Mouse (Mus musculus) forebrain, embryonic 10.5 days (tissue): Measurements from ENCODE around the gene S100z. TPM values are rescaled to one million over a fixed set of nuclear protein-coding genes. Genes with fewer than 3 reads are reported as not detected.
A peak's percentile ranks its signal among the peaks of the same experiment; 100 is the strongest.

Experiments
- DNase-seq: peaks from one replicate; pipeline ENCODE4 v3.0.0-alpha.2; 2017; ENCODE audit warnings: low spot score; ENCODE audit errors: extremely low spot score
- H3K27ac ChIP-seq: fragments of 300-500 bp; sonication (generic); 2 replicates; pipeline ENCODE4 v1.5.1; 2016; ENCODE audit warnings: mild to moderate bottlenecking
- H3K27me3 ChIP-seq: fragments of 300-500 bp; sonication (generic); 2 replicates; pipeline ENCODE4 v1.6.1; 2016; ENCODE audit warnings: mild to moderate bottlenecking; ENCODE audit not compliant: poor library complexity, severe bottlenecking
- H3K36me3 ChIP-seq: fragments of 300-500 bp; sonication (generic); replicated peaks from 2 replicates; pipeline ENCODE4 v1.6.1; 2016; ENCODE audit warnings: mild to moderate bottlenecking, moderate library complexity
- H3K4me1 ChIP-seq: fragments of 300-500 bp; sonication (generic); 2 replicates; pipeline ENCODE4 v1.6.1; 2016
- H3K4me3 ChIP-seq: fragments of 300-500 bp; sonication (generic); 2 replicates; pipeline ENCODE4 v1.5.1; 2016; ENCODE audit warnings: mild to moderate bottlenecking, moderate library complexity
- H3K9me3 ChIP-seq: fragments of 300-500 bp; sonication (generic); 2 replicates; pipeline ENCODE4 v1.6.1; 2016; ENCODE audit warnings: mild to moderate bottlenecking, moderate library complexity
- WGBS: fragments of 180-500 bp; shearing (Covaris S2); methylation state at CpG from one replicate; pipeline ENCODE4 v1.1.7; 2016; 5-methylcytosine and 5-hydroxymethylcytosine counted together
- polyA plus RNA-seq: library from polyadenylated mRNA; unstranded; fragments of >200 nt; fragmentation: Nextera tagmentation; extraction: Ambion mirVana; gene quantifications from 2 replicates; pipeline ENCODE4 v1.2.1, GENCODE M21; 2016

The S100z gene
- polyA plus RNA-seq, 1 experiment from 2014 or later = not detected

DNA sequence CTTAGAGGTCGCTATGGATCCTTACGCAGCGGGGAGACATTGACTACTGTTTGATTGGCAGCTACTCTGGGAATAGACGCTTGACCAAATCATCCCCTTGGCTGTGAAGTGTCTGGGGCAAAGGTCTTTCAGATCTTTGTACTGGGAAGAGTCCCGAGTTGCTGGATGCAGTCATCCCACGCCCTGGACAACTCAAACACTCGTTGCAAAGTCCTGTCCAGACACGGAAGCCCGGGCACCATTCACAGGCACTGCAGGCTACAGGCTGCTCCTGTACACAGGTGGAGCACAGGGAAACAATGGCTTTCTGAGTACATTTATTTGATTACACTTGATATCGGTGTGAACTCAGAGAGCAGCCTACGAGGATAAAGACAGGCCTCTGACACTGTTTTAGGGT, 12.8 kb upstream of the S100z start:
- no peak for DNase-seq
- H3K27me3 ChIP-seq = 0 out of 2 replicates have a peak, but pooled peaks cover 5% of the 10 kb centered on the region
- 80% methylated on average over 11 of the region's 11 CpGs for WGBS
- no peak overlapping the region for H3K4me3 ChIP-seq
- H3K9me3 ChIP-seq = no peaks in the 10 kb centered on the region
- H3K36me3 ChIP-seq = no peaks in the 10 kb centered on the region
- H3K27ac ChIP-seq = no peak overlapping the region
- no peaks in the 10 kb centered on the region for H3K4me1 ChIP-seq

DNA sequence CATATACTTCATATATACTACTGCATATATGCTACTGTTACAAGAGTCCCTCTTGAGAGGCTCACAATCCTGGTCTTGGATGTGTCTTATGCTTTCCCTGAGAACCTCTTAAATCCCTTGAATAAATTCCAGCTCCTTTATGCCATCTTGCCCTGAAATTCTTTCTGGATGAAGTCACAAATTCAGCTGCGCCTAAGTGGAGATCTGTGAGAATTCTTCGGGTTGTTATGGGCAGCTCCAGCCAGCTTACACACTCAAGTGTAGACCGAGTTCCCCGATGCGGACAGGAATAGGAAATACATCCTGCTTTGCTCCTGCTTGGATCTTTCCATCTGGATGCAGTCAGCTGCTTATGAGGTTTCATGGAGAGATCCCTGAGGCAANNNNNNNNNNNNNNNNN, 6.1 kb upstream of the S100z start:
- H3K27ac ChIP-seq = no peak overlapping the region
- 62% methylated on average over 5 of the region's 5 CpGs for WGBS

DNA sequence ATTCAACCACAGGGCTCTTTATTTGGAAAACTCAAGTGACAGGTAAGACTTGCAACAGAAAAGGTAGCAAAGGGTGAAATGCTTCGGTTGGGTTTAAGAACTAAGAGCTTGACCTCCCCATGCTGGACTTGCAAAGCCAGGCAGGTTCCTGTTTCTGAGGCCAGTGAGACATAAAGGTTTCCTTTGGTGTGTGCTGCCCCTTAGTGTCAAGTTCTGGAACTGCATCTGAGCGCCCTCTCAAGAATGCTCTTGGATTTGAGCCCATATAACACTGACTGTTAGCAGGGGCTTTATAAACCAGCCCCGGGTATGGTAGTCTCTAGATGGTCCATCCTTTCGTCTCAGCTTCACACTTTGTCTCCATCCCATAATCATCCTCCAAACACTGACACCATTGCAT, 2.9 kb upstream of the S100z start:
- H3K9me3 ChIP-seq = no peaks in the 10 kb centered on the region
- no peak overlapping the region for H3K27ac ChIP-seq
- DNase-seq = peak; percentile 77
- 0 out of 2 replicates have a peak, but pooled peaks cover 6% of the 10 kb centered on the region for H3K4me1 ChIP-seq
- 26% methylated on average over 4 of the region's 4 CpGs for WGBS
- no peaks in the 10 kb centered on the region for H3K36me3 ChIP-seq
- no peak overlapping the region for H3K4me3 ChIP-seq
- no peaks in the 10 kb centered on the region for H3K27me3 ChIP-seq

More for the DNA sequence above, 6.1 kb upstream of the S100z start:
- H3K36me3 ChIP-seq = no peaks in the 10 kb centered on the region
- H3K4me1 ChIP-seq = 0 out of 2 replicates have a peak, but pooled peaks cover 6% of the 10 kb centered on the region
- H3K27me3 ChIP-seq = no peaks in the 10 kb centered on the region
- H3K9me3 ChIP-seq = no peaks in the 10 kb centered on the region
- no peak overlapping the region for H3K4me3 ChIP-seq
- DNase-seq = no peak

DNA sequence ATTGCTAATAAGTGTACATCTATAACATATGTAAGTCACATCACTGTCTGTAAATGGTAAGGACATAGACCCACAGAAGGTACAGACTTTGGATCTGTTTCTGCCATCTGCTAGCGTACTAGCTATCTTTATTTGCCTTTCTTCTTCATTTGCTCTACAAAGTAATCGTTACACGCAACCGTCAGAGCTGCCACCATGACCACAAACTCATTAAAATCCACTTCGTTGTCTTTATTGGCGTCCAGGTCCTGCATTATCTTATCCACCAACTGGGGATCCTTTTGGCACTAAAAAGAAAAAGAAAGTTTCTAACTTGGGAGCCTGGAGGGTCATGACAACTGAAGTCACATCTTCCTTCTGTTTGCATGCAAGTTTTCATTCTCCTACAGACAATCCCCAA, 1.3 kb downstream of the S100z start:
- WGBS = 91% methylated on average over 6 of the region's 6 CpGs
- Histone ChIP-seq H3K4me3 (no peak overlapping the region), H3K36me3 (no peaks in the 10 kb centered on the region), H3K27ac (no peak overlapping the region), H3K4me1 (no peaks in the 10 kb centered on the region), H3K27me3 (no peaks in the 10 kb centered on the region), H3K9me3 (0 out of 2 replicates have a peak, but pooled peaks cover 2% of the 10 kb centered on the region)
- no peak for DNase-seq

DNA sequence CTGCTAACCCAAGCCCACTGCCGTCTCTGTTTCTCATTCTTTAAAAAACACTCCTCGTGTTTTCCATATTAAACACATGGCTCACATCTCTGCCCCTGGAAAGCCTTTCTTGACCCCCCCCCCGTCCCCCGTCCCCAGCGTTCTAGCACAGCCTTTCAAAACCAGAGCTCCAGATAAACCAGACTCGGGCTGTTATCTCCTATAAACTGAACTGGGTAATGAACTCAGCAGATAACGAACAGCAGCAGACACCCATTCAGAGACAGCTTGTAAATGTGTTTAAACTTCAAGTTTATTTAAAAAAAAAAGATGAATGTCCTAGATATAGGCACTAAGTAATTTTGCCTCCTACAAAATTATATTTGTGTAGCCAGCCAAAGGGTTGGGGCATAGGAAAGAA, 3.4 kb downstream of the S100z start:
- no peak overlapping the region for H3K4me3 ChIP-seq
- no peaks in the 10 kb centered on the region for H3K36me3 ChIP-seq
- 86% methylated on average over 7 of the region's 7 CpGs for WGBS
- no peak for DNase-seq
- H3K9me3 ChIP-seq = 0 out of 2 replicates have a peak, but pooled peaks cover 3% of the 10 kb centered on the region
- H3K27me3 ChIP-seq = no peaks in the 10 kb centered on the region
- H3K27ac ChIP-seq = no peak overlapping the region
- H3K4me1 ChIP-seq = no peaks in the 10 kb centered on the region

DNA sequence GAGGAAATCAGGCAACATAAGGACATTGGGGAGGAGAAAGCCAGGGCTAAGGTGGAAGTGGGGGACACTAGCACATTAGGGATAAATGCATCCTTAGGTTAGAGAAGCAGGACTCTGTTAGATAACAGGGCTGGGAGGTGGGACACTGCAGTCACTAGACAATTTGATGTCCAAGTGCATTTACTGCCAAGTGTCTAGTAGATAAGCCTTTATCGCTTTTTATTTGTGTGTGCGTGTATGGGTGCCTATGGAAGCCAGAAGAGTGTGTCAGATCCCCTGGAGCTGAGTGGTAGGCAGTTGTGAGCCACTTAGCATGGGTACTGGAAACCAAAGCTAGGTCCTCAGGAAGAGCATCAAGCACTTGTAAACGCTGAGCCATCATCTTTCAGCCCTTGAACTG, 4.2 kb downstream of the S100z start:
- Histone ChIP-seq H3K9me3 (0 out of 2 replicates have a peak, but pooled peaks cover 3% of the 10 kb centered on the region), H3K27me3 (no peaks in the 10 kb centered on the region), H3K4me3 (no peak overlapping the region), H3K36me3 (no peaks in the 10 kb centered on the region), H3K4me1 (no peaks in the 10 kb centered on the region), H3K27ac (no peak overlapping the region)
- whole genome bisulfite sequencing = 86% methylated on average over 3 of the region's 3 CpGs
- DNase-seq = no peak

DNA sequence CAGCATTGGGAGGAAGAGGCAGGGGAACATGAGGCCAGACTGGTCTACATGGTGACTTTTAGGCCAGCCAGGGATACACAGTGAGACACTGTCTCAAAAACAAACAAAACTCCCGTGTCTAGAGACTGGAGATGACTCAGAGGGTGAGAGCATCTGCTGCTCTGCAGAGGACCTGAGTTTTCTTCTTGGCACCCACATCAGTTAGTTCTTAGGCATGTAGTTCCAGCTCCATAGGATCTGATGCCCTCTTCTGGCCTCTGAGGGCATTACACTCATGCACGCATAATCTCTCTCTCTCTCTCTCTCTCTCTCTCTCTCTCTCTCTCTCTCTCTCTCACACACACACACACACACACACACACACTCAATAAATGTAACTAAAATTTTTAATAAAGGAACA, 7.6 kb downstream of the S100z start:
- H3K27ac ChIP-seq = no peak overlapping the region
- no peaks in the 10 kb centered on the region for H3K4me1 ChIP-seq
- 71% methylated on average over 2 of the region's 2 CpGs for WGBS
- no peaks in the 10 kb centered on the region for H3K36me3 ChIP-seq
- H3K9me3 ChIP-seq = 0 out of 2 replicates have a peak, but pooled peaks cover 3% of the 10 kb centered on the region
- no peak for DNase-seq
- no peak overlapping the region for H3K4me3 ChIP-seq
- no peaks in the 10 kb centered on the region for H3K27me3 ChIP-seq

DNA sequence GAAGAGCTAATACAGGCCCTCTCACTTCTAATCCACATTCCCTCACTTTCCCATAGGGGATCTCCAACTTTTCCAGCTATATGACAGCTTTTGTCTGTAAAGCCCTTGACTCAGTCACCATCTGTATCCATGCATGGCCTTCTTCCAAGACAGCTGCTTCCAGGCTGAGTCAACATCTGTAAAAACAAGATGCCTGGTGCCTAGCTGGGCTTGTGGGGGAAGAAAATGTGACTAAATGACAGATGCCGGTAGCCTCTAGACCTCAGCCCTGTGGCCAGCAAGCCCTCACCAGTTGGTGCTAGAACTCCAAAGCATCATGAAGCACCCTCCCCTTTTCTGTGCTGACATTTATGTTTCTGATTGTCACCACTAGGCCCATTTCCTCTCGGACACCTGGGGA, 27.0 kb downstream of the S100z start:
- DNase-seq = no peak
- H3K27ac ChIP-seq = no peak overlapping the region
- H3K4me1 ChIP-seq = no peaks in the 10 kb centered on the region
- no peaks in the 10 kb centered on the region for H3K9me3 ChIP-seq
- 82% methylated on average over 2 of the region's 2 CpGs for WGBS
- peaks cover under 1% of the 10 kb centered on the region; the same call in 1 of the 2 replicates for H3K27me3 ChIP-seq
- H3K36me3 ChIP-seq = no peaks in the 10 kb centered on the region
- H3K4me3 ChIP-seq = no peak overlapping the region

DNA sequence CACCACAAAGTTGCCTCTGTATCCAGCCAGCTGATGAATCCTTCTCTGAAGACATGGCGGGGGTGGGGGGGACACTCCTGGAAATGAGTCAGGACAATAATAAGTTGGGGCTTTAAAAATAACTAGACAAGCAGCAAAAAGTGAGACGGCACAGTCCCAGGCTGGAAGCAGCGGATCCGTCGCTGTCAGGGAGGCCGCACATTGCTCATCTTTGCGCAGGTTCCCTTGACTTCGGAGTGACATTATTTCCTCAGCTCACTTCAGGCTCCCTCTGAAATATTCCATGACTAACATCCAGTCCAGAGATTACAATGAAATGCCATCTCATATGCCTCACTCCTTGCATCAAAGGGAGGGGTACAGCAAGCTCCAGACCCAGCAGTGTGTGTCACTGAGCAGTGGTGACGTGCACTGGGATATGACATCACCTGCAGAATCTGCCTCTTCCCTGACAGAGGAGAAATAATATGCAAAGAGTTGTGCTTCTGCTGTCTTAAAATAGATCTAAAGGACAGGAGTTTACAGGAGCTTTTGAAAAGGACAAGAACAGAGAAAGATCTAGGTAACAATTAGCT, 27.8 kb downstream of the S100z start:
- WGBS = 93% methylated on average over 9 of the region's 9 CpGs
- DNase-seq = no peak

DNA sequence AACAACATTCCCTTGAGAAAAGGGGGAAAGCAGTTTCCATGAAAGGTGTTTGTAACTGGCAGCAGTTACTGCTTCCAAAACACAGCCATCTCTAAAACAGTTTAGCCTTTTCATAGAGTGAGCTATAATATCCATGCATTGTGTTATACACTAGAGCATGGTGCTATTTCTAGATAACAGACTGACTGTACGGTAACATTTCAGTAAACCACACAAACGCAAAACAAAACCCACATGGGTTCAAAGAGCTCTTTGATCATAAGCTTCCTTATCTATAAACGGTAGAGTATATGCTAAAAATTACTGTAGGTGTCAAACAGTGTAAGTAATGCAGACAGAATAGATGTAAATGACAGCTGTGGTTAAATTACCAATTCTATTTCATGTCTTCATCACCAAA, 28.8 kb downstream of the S100z start:
- no peaks in the 10 kb centered on the region for H3K36me3 ChIP-seq
- DNase-seq = no peak
- no peak overlapping the region for H3K4me3 ChIP-seq
- H3K9me3 ChIP-seq = no peaks in the 10 kb centered on the region
- H3K4me1 ChIP-seq = peaks cover 1% of the 10 kb centered on the region; the same call in 1 of the 2 replicates
- no peak overlapping the region for H3K27ac ChIP-seq
- 93% methylated on average over 3 of the region's 3 CpGs for WGBS
- H3K27me3 ChIP-seq = peaks cover 18% of the 10 kb centered on the region

More for the DNA sequence above, 27.8 kb downstream of the S100z start:
- Histone ChIP-seq H3K9me3 (no peaks in the 10 kb centered on the region), H3K27ac (no peak overlapping the region), H3K4me3 (no peak overlapping the region), H3K4me1 (no peaks in the 10 kb centered on the region), H3K36me3 (no peaks in the 10 kb centered on the region), H3K27me3 (peaks cover 9% of the 10 kb centered on the region)

DNA sequence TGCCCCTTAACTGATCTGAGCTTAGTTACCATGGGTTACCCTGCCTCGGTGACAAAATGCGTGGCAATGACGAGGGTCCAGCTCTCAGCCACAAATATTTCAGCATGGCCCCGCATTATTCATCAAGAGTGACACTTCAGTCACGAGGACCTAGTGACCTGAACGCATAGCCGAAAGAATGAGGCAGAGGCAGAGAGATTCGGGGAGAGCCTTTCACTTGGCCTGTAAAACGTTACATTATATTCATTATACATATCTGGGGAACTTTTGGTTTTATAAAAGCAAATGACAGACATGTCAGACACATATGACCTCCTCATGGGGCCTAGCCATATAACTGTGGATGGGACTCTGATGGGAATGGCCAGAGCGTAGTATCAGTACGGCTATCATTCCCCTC, 33.7 kb downstream of the S100z start, which contains the start of gene Crhbp:
Gene Crhbp (minus strand): TSS at position 101 of the 400 bp plus-strand sequence.
- Histone ChIP-seq H3K4me1 (peaks cover 24% of the 10 kb centered on the region), H3K27me3 (peaks cover 53% of the 10 kb centered on the region), H3K4me3 (peak within 1 kb of the TSS; percentile 61), H3K27ac (peak within 1 kb of the TSS; percentile 69; the same call in 1 of the 2 replicates), H3K9me3 (no peaks in the 10 kb centered on the region), H3K36me3 (no peaks in the 10 kb centered on the region)
- no peak for DNase-seq
- WGBS = 65% methylated on average over 11 of the region's 11 CpGs

DNA sequence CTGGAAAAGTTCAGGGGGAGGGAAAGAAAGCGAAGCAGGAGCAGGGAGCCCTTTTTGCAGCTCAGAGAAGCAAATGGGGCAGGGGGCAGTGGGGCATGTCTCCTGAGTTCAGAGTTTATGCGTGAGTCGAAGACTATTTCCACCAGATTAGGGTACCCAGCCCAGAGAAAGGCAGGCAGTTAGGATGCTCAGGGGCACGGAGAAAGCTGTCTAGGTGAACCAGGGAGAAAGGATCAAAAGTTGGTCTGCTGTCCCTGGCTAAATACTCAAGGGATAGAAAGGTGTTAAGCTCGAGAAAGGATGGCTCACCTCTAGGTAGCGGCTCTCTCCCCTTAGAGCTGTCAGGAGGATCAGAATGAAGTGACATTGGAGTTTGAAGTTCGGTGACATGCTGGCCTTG, 34.2 kb downstream of the S100z start:
- peak overlapping the region; percentile 61 for H3K4me3 ChIP-seq
- H3K9me3 ChIP-seq = no peaks in the 10 kb centered on the region
- H3K27ac ChIP-seq = peak overlapping the region; percentile 69; the same call in 1 of the 2 replicates
- no peaks in the 10 kb centered on the region for H3K36me3 ChIP-seq
- H3K4me1 ChIP-seq = peaks cover 24% of the 10 kb centered on the region
- DNase-seq = no peak
- 13% methylated on average over 7 of the region's 7 CpGs for WGBS
- H3K27me3 ChIP-seq = peaks cover 53% of the 10 kb centered on the region

DNA sequence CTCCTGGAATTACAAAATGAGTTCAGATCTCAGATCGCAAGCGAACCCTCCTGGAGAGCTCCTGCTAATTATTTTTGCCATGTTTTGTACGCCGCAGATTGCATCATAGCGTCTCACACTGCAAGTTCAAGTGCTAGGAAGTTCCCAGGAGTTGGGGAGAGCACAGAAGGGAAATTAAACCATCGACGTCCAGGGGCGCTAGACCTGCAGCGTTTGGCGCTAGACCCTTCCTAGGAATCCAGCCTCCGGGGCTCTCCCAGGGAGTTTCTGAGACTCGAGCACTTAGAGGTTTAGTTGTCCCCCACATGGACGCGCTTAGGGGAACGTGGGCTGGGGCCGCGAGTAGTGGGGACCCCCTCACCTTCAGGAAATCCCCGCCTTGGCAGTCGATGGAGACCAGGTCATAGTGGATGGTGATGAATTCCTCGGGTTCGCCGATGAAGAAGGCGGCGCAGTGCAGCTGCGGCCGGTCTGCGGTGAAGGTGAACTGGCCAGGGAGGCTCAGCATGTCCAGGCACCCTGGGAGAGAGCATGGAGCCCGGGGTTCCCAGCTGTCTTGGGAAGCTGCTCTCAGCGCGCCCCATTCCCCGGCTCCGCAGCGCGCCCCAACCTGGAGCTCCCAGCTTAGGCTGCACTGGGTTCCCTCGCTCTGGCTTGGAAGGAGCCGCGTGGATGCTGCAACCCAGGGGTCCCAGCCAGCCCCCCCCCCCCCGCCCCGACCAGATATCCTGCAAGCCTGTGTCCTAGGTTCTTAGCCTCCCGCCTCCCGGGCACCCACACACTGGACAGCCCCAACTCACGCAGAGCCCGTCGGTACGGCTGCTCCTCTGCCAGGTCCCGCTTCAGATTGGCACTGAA, 34.9 kb downstream of the S100z start:
- WGBS = 2% methylated on average over 46 of the region's 46 CpGs
- peaks cover 53% of the 10 kb centered on the region for H3K27me3 ChIP-seq
- DNase-seq = peak; percentile 60
- peak overlapping the region; percentile 61 for H3K4me3 ChIP-seq
- no peaks in the 10 kb centered on the region for H3K9me3 ChIP-seq
- peak overlapping the region; percentile 69; the same call in 1 of the 2 replicates for H3K27ac ChIP-seq
- H3K36me3 ChIP-seq = no peaks in the 10 kb centered on the region
- H3K4me1 ChIP-seq = peaks cover 24% of the 10 kb centered on the region
